Mouse (Mus musculus): ENCODE results near the gene Map4k5.

Gene Map4k5

DNA sequence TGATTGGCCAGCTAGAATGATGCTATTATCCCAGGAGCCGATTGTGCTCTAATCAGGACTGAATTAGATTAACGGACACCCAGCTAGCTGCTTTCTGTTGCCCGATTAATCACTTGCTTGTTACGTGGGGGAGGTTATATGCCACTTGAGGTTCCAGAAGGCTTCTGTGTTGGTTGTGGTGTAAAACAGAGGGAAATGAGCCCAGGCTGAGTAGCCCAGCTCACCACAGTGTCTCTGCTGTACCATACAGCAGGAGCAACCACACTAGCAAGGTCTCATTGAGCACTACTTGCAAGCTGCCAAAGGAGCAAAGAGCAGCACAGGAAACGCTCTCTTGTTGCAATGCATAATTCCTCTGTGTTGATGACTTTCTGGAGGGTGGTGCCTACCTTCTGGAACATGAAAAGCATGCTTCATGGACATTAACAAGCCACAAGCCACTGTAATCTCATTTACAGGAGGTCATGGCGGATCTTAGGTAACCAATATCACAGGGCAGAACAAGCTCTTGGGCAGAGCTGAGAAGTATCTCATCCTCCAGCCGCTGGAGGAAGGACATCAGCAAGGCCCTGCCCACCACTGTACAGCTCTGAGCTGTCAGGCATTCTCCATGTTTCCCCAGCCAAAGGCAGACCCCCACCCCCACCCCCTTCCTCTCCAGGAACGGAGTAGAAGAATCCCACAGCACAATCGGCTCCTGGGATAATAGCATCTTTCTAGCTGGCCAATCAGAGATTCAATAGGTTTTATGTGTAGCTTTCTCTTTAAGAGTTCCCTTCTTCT lies 125.3 kb downstream of the Map4k5 start:
- no peak overlapping the region for H3K4me3 ChIP-seq (replicated peaks; ENCODE audit: low read length)

DNA sequence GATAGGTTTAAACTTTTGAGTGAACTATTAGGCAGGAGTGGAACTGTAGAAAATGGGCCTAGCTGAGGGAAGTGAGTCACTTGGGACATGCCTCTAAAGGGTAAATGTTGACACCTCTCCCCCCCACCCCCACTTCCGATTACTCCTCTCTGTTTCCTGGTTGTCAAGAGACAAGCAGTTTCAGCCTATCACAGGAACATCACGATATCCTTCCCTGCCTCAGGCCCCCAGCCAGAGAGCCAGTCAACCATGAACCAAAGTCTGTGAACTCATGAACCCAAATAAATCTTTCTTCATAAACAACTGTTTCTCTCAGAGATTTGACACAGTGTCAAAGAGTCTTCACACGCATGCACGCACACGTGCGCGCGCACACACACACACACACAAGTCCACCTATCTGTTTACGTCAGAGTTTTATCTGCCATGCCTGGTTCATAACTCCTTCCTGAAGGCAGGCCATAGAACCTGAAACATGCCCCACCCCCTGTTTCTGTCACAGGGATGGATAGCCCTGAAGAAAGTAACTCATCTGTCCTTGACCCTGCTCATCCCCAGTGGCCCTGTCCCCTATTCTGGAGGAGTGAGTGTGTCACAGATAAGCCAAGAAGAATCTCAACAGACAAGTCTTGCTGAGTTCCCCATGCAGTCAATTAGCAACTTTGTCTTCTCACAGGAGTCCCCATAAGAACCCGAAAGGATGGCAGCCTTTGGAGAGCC lies 126.7 kb downstream of the Map4k5 start:
- H3K4me1 ChIP-seq (replicated peaks; ENCODE audit: low read depth, low read length): no peaks in the 10 kb centered on the region
- TF ChIP-seq NANOG (IDR thresholded peaks at IDR 0.05; ENCODE audit: borderline replicate concordance, low read length): no peak
- no peak for TF ChIP-seq POU5F1 (IDR thresholded peaks at IDR 0.05; ENCODE audit: borderline replicate concordance, low read length)
- no peak for TF ChIP-seq CTCF (conservative IDR thresholded peaks at IDR 0.05; ENCODE audit: low read length)
- H3K36me3 ChIP-seq (ENCODE audit: insufficient read depth, low read length): no peaks in the 10 kb centered on the region
- H3K4me3 ChIP-seq (replicated peaks; ENCODE audit: low read length): no peak overlapping the region
- peaks cover 3% of the 10 kb centered on the region; the same call in 1 of the 2 replicates for H3K27me3 ChIP-seq (ENCODE audit: insufficient read depth, low read length)
- H3K9me3 ChIP-seq (ENCODE audit: low read length): no peaks in the 10 kb centered on the region

More for the DNA sequence above, 125.3 kb downstream of the Map4k5 start:
- peaks cover 1% of the 10 kb centered on the region; the same call in 1 of the 2 replicates for H3K27me3 ChIP-seq (ENCODE audit: insufficient read depth, low read length)
- no peaks in the 10 kb centered on the region for H3K36me3 ChIP-seq (ENCODE audit: insufficient read depth, low read length)
- H3K4me1 ChIP-seq (replicated peaks; ENCODE audit: low read depth, low read length): no peaks in the 10 kb centered on the region
- no peaks in the 10 kb centered on the region for H3K9me3 ChIP-seq (ENCODE audit: low read length)
- TF ChIP-seq NANOG (IDR thresholded peaks at IDR 0.05; ENCODE audit: borderline replicate concordance, low read length) (no peak), POU5F1 (IDR thresholded peaks at IDR 0.05; ENCODE audit: borderline replicate concordance, low read length) (no peak), CTCF (conservative IDR thresholded peaks at IDR 0.05; ENCODE audit: low read length) (no peak)

DNA sequence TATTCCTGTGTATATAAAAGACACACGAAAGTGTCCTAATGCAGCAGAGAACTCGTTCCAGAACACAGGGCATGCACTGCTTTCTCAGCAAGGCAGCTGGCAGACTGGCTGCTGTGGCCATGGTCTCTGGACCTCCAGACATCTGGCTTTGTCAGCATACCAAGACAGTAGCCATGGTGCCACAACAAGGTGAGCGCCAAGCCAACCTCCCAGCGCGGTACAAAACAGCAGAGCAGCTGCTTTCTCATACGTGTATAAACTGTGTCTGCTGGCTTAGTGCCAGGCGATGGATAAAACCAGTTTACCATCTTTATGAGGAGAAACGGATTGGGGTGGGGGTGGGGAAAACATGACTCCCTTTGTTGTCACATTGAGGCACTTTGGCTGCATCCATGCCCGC lies 127.5 kb downstream of the Map4k5 start:
- Histone ChIP-seq H3K9me3 (ENCODE audit: low read length) (no peaks in the 10 kb centered on the region), H3K4me3 (replicated peaks; ENCODE audit: low read length) (no peak overlapping the region), H3K4me1 (replicated peaks; ENCODE audit: low read depth, low read length) (peaks cover 5% of the 10 kb centered on the region; the same call in 1 of the 2 replicates), H3K36me3 (ENCODE audit: insufficient read depth, low read length) (no peaks in the 10 kb centered on the region), H3K27me3 (ENCODE audit: insufficient read depth, low read length) (peaks cover 3% of the 10 kb centered on the region; the same call in 1 of the 2 replicates)
- no peak for TF ChIP-seq NANOG (IDR thresholded peaks at IDR 0.05; ENCODE audit: borderline replicate concordance, low read length)
- no peak for TF ChIP-seq POU5F1 (IDR thresholded peaks at IDR 0.05; ENCODE audit: borderline replicate concordance, low read length)
- TF ChIP-seq CTCF (conservative IDR thresholded peaks at IDR 0.05; ENCODE audit: low read length): no peak

DNA sequence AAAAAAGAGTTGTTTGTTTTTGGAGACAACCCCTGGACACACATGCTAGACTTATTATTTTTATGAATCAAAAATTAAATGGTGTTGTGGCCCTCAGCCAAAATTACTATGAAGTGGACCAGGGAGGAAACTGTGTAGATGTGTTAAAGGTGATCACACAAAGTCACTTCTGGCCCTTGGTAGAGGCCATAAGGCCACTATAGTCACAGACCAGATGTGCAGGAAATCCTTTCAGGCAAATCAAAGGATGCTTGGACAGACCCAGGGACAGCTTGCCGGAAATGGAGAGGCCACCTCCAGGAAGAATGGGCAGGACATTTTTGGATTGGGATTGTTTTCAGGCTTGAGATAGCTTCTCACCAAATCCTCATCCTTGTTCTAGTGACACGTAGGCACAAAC lies 131.4 kb downstream of the Map4k5 start:
- H3K9me3 ChIP-seq (ENCODE audit: low read length): no peaks in the 10 kb centered on the region
- H3K4me3 ChIP-seq (replicated peaks; ENCODE audit: low read length): no peak overlapping the region
- peaks cover 23% of the 10 kb centered on the region for H3K4me1 ChIP-seq (replicated peaks; ENCODE audit: low read depth, low read length)
- TF ChIP-seq POU5F1 (IDR thresholded peaks at IDR 0.05; ENCODE audit: borderline replicate concordance, low read length): no peak
- no peak for TF ChIP-seq NANOG (IDR thresholded peaks at IDR 0.05; ENCODE audit: borderline replicate concordance, low read length)
- no peak for TF ChIP-seq CTCF (conservative IDR thresholded peaks at IDR 0.05; ENCODE audit: low read length)
- peaks cover 3% of the 10 kb centered on the region; the same call in 1 of the 2 replicates for H3K27me3 ChIP-seq (ENCODE audit: insufficient read depth, low read length)
- no peaks in the 10 kb centered on the region for H3K36me3 ChIP-seq (ENCODE audit: insufficient read depth, low read length)

DNA sequence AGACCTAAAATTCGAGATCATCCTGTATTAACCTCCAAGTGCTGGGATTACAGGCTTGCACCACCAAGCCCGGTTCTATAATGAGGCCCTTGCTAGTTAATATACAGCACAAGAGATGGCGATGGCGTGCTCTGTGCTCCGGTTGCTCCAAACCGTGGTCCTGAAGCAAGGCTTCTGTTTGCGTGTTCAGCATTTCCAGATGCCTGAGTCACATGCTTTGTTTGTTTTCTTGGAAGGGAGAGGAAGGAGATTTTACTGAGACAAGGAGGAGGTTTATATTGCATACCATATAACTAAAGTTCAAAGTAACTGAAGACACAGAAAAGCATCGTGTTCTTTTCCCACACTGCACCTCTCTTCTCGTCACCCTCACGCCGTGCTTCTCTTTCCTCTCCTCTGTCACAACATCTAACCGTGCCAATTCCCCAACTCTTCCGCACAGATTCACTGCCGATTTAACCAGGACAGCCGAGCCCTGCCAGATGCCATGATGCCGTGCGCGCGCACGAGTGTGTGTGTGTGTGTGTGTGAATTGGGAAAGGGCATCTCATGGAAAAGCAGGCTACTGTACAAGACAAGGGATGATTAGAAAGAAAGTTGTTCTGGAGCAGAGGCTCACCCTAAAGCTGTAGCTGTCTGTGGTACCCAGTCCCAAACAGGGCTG lies 132.1 kb downstream of the Map4k5 start:
- Histone ChIP-seq H3K4me1 (replicated peaks; ENCODE audit: low read depth, low read length) (peaks cover 23% of the 10 kb centered on the region), H3K9me3 (ENCODE audit: low read length) (no peaks in the 10 kb centered on the region), H3K4me3 (replicated peaks; ENCODE audit: low read length) (no peak overlapping the region), H3K36me3 (ENCODE audit: insufficient read depth, low read length) (no peaks in the 10 kb centered on the region), H3K27me3 (ENCODE audit: insufficient read depth, low read length) (0 out of 2 replicates have a peak, but pooled peaks cover 7% of the 10 kb centered on the region)
- TF ChIP-seq NANOG (IDR thresholded peaks at IDR 0.05; ENCODE audit: borderline replicate concordance, low read length) (no peak), CTCF (conservative IDR thresholded peaks at IDR 0.05; ENCODE audit: low read length) (no peak), POU5F1 (IDR thresholded peaks at IDR 0.05; ENCODE audit: borderline replicate concordance, low read length) (no peak)

DNA sequence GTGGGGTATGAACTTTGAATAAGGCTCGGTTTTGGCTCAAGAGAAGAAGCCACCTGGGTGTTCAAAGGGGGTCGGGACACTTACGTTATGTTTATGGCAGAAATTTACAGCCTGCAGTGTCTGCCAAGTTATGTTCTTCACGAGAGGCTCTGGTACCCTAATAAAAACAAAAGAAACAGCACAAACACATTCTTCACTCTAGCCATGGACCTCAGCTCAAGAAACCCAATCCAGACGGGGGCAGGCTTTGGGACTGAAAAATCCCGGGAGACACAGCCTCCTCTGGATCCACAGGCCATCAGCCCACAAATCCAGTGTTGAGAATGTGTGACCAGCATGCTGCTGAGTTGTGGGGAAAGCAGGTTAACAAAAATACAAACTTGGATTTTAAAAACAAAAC lies 133.0 kb downstream of the Map4k5 start:
- Histone ChIP-seq H3K4me3 (replicated peaks; ENCODE audit: low read length) (no peak overlapping the region), H3K27me3 (ENCODE audit: insufficient read depth, low read length) (0 out of 2 replicates have a peak, but pooled peaks cover 7% of the 10 kb centered on the region), H3K9me3 (ENCODE audit: low read length) (no peaks in the 10 kb centered on the region), H3K36me3 (ENCODE audit: insufficient read depth, low read length) (no peaks in the 10 kb centered on the region), H3K4me1 (replicated peaks; ENCODE audit: low read depth, low read length) (peaks cover 23% of the 10 kb centered on the region)
- TF ChIP-seq CTCF (conservative IDR thresholded peaks at IDR 0.05; ENCODE audit: low read length) (no peak), POU5F1 (IDR thresholded peaks at IDR 0.05; ENCODE audit: borderline replicate concordance, low read length) (no peak), NANOG (IDR thresholded peaks at IDR 0.05; ENCODE audit: borderline replicate concordance, low read length) (no peak)

DNA sequence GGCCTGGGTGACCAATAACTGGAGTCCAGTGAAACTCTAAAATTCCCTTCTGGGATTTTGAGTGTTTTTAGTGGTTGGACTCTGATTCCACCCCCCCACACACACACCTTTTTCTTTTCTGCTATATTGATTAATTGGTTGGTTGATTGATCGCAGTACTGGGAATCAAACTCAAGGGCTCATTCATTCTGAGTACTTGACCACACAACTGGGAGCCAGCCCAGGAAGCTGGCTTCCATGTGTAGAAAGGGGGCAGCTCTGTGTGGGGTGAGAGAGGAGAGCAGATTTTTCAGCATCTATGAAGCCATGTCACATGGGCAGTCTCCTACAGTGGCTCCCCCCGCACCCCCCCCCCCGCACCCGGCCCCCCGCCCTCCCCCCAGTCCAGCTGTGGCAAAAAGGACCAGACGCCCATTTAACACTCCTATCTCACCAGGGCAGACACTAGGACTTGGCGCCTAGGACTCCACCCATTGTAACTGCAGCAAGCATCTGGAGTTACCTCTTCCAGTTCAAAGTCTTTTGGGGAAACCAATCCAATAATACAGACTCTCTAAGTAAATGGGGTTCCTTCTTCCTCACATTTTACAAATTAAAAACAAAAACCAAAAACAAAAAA lies 133.6 kb downstream of the Map4k5 start:
- no peak for TF ChIP-seq POU5F1 (IDR thresholded peaks at IDR 0.05; ENCODE audit: borderline replicate concordance, low read length)
- TF ChIP-seq NANOG (IDR thresholded peaks at IDR 0.05; ENCODE audit: borderline replicate concordance, low read length): no peak
- TF ChIP-seq CTCF (conservative IDR thresholded peaks at IDR 0.05; ENCODE audit: low read length): no peak
- no peaks in the 10 kb centered on the region for H3K9me3 ChIP-seq (ENCODE audit: low read length)
- H3K4me1 ChIP-seq (replicated peaks; ENCODE audit: low read depth, low read length): peaks cover 23% of the 10 kb centered on the region
- no peak overlapping the region for H3K4me3 ChIP-seq (replicated peaks; ENCODE audit: low read length)
- H3K27me3 ChIP-seq (ENCODE audit: insufficient read depth, low read length): 0 out of 2 replicates have a peak, but pooled peaks cover 7% of the 10 kb centered on the region
- H3K36me3 ChIP-seq (ENCODE audit: insufficient read depth, low read length): no peaks in the 10 kb centered on the region
